Mouse (Mus musculus): ENCODE data around the gene Rnf150. TPM values are rescaled to one million over a fixed set of nuclear protein-coding genes. Genes with fewer than 3 reads are reported as not detected.

Gene Rnf150
- polyA plus RNA-seq, 1 experiment, result 0.46 TPM

DNA sequence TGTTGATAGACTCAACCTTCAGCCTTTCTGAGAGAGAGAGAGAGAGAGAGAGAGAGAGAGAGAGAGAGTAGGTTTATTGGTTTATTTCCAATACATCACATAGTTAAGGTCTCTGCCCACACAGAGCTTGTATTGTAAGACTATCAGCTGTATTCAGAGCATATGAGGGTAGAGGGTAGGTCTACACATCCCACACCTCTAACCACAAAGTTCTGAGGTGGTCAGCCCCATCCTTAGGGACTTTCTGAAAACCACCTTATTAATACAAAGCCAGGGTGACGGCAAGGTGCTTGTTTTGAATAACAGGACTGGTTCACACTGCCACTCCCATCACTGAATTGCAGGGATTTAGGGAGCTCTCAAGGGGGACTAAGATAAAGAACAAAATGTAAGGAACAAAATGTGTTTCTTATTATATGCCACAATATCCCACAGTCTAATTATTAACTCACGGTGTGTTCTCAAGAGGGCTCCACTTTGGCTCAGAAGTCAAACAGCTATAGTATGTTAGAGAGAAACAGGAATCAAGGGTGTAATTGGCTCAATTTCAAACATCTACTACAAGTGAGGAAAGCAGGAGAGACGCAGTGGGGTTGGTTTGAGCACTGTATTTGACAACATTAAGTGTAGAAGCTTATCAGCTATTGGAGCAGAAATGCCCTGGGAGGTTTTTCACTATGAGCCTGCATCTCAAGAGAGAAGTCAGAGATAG lies 132.7 kb downstream of the Rnf150 start:
- 42% methylated on average over 3 of the region's 3 CpGs for WGBS
- DNase-seq (ENCODE audit: low read depth, low spot score), result no peak

DNA sequence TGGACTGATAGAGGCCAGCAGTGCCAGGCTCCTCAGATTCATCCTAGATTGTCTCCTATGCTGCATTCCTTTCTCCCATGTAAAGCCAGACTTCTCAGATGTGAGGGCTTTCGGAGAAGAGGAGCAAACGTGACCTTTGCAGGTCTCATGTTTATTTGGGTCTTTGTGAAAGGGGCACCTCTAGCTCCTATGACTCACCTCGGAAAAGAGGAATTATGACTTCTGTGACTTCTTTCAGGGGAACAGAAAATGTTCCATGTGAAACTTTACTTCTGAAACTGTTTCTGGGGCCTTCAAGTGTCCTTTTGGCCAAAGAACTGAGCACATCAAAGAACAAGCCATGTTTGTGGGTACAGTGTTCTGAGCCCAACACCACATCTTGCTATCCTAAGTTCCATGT lies 133.7 kb downstream of the Rnf150 start:
- no peak for DNase-seq (ENCODE audit: low read depth, low spot score)
- WGBS, result 77% methylated on average over 3 of the region's 3 CpGs

DNA sequence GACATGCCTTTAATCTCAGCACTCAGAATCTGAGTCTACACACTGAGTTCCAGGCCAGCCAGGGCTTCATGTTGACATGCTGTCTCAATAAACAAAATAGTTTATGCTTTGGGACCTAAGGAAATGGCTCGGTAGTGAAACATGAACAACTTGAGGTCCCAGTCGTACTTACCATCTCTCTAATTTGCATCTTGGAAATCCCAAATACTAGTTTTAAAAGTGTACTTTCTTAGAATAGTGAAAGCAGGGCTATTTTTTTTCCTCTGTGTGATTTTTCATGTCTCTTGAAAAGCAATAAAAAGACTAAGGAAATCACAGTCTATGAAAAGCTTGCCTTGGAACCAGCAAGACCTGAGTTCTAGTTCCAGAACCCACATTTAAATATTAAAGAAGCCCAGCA lies 135.6 kb downstream of the Rnf150 start:
- WGBS, result 87% methylated on average over 2 of the region's 2 CpGs
- DNase-seq (ENCODE audit: low read depth, low spot score), result no peak

DNA sequence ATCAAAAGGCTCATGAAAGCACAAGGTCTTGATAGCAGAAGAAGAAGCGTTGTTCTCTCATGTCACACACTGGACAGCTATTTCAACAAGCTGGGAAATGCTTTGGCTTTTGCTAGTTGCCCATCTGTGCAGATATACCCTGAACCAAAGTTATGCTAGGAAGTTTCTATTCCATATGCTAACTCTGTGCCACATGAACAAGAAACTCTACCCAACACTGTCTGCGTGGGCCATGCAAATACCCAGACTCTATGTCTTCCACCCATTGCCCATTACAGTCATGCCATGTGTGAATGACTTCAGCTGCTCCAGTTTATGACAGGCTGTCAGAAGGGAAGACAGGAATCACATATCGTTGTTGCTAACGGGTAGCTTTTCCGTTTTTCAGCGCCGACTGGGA lies 140.0 kb downstream of the Rnf150 start:
- 91% methylated on average over 7 of the region's 7 CpGs for whole genome bisulfite sequencing

DNA sequence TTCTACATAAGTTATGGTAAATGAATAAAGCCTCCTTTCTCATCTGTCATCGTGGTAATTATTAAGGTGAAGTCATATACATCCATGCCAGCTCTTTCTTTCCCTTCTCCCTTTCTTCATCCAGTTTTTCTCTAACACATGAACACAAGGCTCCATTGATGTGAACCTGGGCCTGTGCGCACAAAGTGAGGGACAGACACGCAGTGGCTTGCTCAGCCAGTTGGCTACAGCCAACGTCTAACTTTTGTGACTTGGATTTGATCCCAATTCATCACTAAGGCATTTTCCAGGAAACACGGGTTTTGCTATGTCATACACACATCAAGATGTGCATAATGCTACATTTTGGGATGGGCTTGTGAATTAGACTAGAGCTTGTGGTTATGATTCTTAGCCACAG lies 146.3 kb downstream of the Rnf150 start:
- DNase-seq (ENCODE audit: low read depth, low spot score), result no peak
- WGBS, result 75% methylated on average over 5 of the region's 5 CpGs

More for the DNA sequence above, 140.0 kb downstream of the Rnf150 start:
- no peak for DNase-seq (ENCODE audit: low read depth, low spot score)

DNA sequence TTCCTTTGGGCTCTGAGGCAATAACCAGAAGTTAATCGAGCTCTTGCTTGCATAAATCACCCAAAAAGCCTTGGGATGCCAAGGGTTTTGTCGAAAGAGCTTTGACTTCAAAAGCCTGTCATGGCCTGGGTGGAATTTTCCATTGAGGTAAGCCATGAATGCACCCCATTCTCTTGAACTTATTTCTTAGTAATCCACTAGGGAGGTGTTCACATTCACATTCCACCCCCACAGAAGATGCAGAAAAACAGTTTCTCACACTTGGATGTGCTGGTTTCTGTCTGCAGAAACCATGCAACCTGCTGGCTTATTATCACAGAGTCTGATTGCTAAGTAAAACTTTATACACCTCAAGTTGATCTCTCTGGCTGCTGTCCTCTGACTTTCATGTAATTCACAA lies 148.1 kb downstream of the Rnf150 start:
- no peak for DNase-seq (ENCODE audit: low read depth, low spot score)
- 58% methylated on average over 2 of the region's 2 CpGs for whole genome bisulfite sequencing

DNA sequence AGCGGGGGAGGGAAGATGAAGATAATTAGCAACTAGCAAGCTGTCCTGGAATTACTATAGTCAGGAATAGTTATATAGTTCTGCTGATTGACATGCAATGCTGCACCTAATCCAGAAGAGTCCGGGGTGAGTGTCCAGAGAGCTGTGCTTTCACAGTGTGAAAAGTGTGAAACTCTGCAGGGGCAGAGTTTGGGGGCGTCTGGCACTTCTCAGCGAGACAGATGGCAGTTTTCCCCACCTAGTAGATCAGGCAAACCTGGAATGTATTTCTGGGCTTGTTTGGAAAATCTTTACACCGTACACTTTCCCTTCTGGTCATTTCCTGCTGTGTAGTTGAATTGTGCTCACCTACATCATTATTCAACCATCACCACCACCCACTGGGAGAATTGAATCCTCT lies 148.6 kb downstream of the Rnf150 start:
- 71% methylated on average over 5 of the region's 5 CpGs for WGBS
- DNase-seq (ENCODE audit: low read depth, low spot score), result no peak

DNA sequence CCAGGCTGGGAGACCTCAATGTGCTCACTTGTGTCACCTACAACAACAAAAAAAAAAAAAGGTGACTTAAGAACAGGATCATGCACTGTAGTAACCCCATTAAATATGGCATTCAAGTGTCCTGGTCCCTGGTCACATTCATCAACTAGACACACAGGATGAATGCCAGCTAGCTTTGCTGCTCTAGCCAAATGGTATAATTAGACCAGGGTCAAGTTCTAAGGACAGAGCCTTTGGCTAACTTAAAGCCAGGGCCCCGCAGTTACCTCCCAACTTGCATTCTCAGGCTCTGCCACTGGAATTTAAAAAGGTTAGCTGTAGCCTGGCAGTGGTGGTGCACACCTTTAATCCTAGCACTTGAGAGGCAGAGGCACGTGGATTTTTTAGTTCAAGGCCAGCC lies 165.1 kb downstream of the Rnf150 start:
- WGBS, result 85% methylated on average over 2 of the region's 2 CpGs

DNA sequence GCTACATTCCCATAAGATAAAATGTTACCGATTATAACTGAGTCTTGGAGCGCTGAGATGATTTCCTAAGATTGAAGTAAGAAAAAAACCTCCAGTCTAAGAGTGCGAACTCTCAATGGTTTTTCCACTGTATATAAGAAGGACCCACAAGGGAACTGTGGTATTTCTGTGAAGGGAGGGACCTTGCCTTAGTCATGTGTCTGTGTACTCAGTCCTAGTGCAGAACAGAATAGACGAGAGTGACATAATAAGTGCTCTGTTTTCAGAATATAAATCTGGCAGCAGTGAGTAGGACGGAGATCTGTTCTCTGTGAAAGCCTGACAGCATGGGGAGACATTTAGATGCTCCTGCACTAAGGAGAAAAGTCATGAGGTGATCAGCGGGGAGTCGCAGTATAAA lies 169.6 kb downstream of the Rnf150 start:
- WGBS, result 68% methylated on average over 7 of the region's 7 CpGs
- DNase-seq (ENCODE audit: low read depth, low spot score), result no peak

More for the DNA sequence above, 165.1 kb downstream of the Rnf150 start:
- DNase-seq (ENCODE audit: low read depth, low spot score), result no peak

DNA sequence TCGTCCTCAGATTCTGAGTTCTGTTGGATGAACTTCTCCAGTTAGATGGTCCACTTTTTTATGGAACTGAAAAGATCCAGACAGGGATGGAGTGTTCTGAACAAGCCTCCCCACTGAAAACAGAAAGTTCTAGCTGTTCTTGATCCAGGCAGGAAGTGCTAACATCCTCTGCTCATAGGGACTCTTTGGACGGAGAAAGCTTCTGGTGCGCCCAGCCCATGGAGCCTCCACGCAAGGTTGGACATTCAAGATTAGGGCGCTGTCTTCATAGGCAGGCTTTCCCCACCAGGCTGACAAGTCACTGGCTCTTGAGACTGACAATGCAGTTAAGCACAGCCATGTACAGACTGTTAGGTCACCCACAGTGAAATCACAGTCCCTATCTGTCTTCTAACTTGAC lies 172.0 kb downstream of the Rnf150 start:
- no peak for DNase-seq (ENCODE audit: low read depth, low spot score)
- 92% methylated on average over 5 of the region's 5 CpGs for WGBS

DNA sequence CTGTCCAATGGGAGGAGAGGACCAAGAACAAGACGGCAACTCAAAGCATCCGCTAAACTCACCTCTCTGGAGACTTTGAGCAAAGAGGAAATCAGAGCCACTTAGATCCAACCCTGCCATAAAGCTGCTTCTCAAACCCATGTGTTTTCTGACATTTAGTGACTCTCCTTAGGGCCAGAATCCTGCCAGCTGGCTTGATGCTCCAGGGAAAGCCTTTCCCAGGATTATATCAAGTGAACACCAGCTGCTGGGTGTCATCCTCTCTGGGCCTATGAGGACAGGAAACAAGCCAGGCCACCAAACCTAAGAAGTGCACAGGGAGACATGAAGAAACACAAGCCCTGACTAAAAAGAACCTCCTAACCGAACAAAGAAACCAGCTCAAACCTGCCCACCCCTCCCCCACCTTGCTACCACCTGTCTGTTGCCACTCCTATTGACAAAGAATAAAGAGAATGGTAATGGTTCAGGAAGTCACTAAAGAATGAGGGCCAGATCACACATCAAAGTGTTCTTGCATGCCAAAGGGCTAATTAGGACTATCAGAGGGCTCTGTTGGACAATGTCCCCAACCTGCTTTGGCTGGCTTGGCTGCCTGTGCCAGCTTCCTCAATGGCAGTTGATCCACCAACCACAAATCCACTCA lies 173.5 kb downstream of the Rnf150 start:
- 42% methylated on average over 3 of the region's 3 CpGs for WGBS
- DNase-seq (ENCODE audit: low read depth, low spot score), result peak; percentile 39

DNA sequence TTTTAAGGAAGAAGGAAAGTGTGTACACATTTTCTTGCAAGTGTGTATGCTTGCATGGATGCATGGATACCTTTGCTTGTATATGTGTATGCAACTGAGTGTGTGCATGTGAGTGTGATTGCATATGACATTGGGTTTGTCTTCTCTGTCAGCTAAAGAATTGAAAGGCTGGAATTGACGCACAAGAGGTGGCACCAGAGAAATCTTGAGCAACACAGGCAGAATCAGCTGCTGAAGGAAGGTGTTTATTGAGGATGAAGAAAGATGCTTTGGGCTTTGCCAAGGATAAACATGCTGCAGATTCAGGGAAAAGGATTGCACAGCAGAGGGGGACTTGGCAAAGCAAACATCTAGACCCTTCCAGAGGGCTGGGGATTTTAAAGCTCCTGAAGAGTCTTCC lies 174.2 kb downstream of the Rnf150 start:
- no peak for DNase-seq (ENCODE audit: low read depth, low spot score)
- 56% methylated on average over 1 of the region's 1 CpGs for WGBS

DNA sequence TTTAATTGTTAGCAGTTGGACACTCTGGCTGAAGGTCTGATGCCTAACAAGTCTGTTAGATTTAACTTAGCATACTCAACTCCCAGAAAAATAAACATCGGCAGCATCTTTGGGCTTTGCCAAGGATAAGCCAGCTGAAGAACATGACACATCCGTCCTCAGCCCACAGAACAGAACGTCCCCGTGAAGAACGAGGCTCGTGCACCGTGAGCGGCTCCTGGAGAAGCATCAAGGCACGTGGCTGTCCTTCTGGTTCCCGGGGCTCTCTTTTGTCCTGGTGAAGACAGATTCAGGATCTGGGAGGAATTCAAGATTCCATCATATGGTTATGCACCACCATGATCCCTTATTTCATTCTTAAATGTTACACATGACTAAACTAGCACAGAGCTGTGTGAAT lies 175.4 kb downstream of the Rnf150 start:
- DNase-seq (ENCODE audit: low read depth, low spot score), result no peak
- 72% methylated on average over 10 of the region's 10 CpGs for WGBS

DNA sequence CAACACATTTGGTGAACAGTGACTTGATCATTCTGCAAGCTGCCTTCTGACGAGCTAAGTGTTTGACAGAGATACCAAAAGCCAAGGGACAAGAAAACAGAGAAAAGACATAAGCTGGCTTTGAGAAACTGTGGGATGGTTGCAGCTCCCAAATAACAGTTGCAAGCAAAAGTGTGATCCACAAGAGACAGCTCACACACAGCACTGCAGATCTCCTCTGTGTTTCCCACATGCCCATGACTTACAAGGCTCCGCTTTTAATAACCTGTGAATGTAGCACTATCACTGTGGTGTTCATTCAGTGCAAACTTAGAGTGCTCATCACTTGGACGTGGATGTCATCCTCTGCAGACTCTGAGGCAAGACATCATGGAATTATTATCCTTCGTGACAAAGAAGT lies 178.3 kb downstream of the Rnf150 start:
- WGBS, result 87% methylated on average over 4 of the region's 4 CpGs
- no peak for DNase-seq (ENCODE audit: low read depth, low spot score)

DNA sequence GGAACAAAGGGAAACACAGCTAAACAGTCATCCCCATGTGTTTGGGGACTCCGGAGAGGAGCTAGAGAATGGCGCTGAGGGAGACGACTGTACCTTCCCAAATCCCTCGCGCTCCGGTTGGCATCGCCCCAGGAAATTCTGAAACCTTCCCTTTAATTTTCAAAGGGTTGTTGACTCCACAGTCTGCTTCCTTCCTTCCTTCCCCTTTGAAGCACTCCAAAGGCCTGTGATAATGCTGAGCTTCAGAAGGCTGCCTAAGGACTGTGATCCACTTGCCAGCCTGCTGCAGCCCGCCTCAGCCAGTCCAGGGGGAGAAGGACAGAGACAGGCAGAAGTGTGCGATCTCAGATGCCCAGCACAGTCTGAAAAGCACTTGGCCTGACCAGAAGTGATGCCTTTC lies 183.8 kb downstream of the Rnf150 start:
- WGBS, result 82% methylated on average over 9 of the region's 9 CpGs

DNA sequence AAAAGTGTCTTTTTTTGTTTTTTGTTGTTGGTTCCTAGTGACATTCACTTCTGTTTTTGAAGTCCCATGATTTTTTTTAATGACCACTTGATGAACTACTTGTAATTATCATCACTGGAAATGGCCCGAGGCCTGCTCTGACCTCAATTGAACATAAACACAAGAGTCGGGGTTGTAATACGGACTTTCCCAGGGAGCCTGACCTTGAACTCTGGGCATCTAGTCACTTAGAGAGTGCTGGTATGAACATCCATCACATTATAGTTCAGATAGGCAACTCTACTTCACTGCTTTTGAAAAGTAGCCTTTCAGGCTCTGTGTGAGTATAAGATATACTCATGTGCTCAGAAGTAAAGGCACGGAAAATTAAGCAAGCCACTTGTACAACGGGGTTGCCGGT lies 185.4 kb downstream of the Rnf150 start:
- 68% methylated on average over 6 of the region's 6 CpGs for WGBS
- DNase-seq (ENCODE audit: low read depth, low spot score), result no peak

More for the DNA sequence above, 183.8 kb downstream of the Rnf150 start:
- no peak for DNase-seq (ENCODE audit: low read depth, low spot score)

DNA sequence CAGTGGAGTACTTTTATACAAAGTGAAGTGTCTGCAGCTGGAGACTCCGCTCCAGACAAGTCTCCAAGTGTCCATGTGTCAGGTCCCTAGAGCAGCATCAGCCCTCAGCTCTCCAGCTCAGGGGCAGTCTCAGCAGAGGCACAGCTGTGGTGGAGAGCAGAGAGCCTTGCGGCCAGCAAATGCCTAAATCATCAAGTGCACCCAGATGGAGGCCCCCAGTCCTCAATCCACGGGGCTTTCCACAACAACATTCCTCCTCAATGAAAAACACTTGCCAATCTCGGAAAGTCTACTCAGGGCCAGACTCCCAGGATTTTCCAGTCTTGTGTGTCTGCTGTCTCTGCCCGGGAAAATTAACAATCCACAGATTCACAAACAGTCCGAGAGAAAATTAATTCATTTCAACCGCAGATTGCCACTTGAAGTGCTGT lies 186.0 kb downstream of the Rnf150 start:
- DNase-seq (ENCODE audit: low read depth, low spot score), result no peak
- 67% methylated on average over 7 of the region's 7 CpGs for whole genome bisulfite sequencing

DNA sequence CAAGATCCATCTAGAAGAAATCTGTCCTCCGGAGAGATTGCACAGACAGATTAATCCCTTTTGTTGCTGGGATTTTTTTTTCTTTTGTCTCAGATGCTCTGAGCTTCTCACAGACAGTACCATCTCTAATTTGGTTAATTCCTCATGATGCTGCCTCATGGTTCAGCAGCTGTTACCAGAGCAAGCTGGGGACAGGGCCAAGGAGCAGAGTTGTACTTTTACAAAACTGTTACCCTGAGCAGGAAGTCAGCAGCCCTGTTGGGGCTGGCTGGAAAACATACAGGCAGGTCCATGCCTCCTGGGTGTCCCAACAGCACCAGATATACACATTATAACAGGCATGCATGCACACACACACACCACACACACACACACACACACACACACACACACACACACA lies 186.5 kb downstream of the Rnf150 start:
- 81% methylated on average over 1 of the region's 1 CpGs for WGBS
- no peak for DNase-seq (ENCODE audit: low read depth, low spot score)

DNA sequence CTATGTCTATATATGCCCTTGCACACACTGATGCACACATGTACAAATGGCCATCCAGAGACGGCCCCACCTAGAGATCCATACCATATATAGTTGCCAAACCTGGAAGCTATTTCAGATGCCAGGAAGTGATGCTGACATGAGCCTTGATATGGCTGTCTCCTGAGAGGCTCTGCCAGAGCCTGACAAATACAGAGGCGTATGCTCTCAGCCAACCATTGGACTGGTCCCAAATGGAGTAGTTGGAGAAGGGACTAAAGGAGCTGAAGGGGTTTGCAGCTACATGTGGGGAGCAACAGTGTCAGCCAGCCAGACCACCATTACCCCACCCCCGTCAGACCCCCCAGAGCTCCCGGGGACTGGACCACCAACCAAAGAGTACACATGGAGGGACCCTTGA lies 189.7 kb downstream of the Rnf150 start:
- DNase-seq (ENCODE audit: low read depth, low spot score), result no peak
- 94% methylated on average over 4 of the region's 4 CpGs for WGBS

DNA sequence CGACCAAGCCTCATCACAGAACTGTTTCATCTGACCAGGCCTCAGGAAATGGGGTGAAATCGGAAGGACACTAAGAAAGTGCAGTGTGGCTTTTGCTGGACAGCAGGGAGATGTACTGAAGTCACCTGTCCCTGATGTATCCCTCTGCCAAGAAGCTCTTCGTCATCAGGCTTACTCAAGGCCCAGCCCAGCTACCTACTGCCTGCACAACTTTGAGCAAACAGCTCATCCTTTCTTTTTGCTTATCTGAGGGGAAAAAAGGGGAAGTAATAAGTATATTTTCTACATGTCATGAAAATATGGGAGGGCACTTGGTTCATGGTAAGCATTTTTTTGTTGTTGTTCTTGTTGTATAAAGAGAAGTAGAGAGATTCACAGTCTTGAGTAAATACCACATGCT lies 191.6 kb downstream of the Rnf150 start:
- DNase-seq (ENCODE audit: low read depth, low spot score), result no peak
- 89% methylated on average over 3 of the region's 3 CpGs for WGBS

DNA sequence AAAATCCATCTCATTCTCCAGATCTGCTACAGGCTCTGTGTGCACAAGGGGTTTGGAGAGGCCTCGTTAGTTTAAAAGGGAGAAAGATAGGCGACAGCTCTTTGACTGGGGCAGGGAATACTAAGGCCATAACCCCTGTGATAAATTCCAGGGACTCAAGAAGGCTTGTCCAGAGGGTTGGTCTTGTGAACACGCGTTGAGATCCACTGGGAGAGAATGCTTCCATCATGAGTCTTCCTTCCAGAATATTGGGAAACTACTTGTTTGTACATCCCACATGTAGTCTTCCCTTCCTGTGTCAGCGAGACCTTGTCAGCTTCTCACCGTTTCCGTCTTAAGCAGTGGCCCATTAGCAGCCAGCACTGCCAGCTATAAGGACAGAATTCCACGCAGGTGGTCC lies 195.8 kb downstream of the Rnf150 start:
- 73% methylated on average over 8 of the region's 8 CpGs for WGBS

DNA sequence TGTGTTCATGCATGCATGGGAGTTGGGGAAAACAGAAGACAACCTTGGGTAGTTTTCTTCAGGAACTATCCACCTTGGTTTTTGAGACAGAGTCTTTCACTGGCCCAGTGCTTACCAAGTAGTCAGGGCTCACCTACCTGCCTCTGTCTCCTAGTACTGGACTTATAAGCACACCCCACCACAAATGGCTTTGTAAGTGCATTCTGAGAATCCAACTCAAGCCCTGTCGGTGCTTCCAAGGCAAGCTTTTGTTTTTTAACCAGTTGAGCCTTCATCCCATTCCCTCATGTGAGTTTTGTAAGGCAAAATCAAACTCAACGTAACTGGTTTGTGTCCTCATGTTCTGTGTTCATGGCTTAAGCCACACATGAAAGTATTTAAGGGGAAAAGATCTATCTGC lies 196.9 kb downstream of the Rnf150 start:
- no peak for DNase-seq (ENCODE audit: low read depth, low spot score)
- 87% methylated on average over 2 of the region's 2 CpGs for WGBS

More for the DNA sequence above, 195.8 kb downstream of the Rnf150 start:
- DNase-seq (ENCODE audit: low read depth, low spot score), result no peak

Measured in large intestine, adult 2 months (tissue).